Mouse (Mus musculus): Measurements from ENCODE around the gene Mapk1ip1l. TPM values are rescaled to one million over a fixed set of nuclear protein-coding genes. Genes with fewer than 3 reads are reported as not detected.

Mapk1ip1l gene
- polyA plus RNA-seq, 1 experiment from 2014 or later, result 30.8 TPM

DNA sequence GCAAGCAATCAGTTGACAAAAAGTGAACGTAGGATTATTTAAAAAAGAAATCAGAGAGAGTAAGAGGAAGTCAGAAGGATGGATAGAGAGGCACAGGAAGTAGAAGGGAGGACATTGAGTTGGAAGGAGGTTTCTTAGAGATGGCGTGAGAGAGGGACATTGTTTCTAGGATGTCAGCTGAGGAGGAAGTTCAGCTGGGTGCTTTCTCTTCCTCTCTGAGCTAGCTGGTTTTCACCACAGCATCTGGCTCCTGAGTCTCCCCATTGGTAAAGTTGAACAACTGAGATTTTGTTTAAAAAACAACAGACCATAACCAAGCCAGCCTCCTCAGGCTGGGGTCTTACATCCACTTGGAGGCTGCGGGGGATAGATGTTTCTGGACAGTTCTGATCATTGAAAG, 61.5 kb downstream of the Mapk1ip1l start:
- 59% methylated on average over 3 of the region's 3 CpGs for WGBS
- Histone ChIP-seq H3K27me3 (replicated peaks; ENCODE audit: control insufficient read depth, insufficient read depth, low read length) (no peaks in the 10 kb centered on the region), H3K4me2 (replicated peaks; ENCODE audit: low read depth) (no peak overlapping the region), H3K4me3 (ENCODE audit: low read depth, low read length) (no peak overlapping the region), H3K4me1 (replicated peaks; ENCODE audit: control insufficient read depth, insufficient read depth, low read length) (0 out of 2 replicates have a peak, but pooled peaks cover under 1% of the 10 kb centered on the region), H3K9me3 (ENCODE audit: control insufficient read depth) (no peaks in the 10 kb centered on the region), H3K36me3 (ENCODE audit: control insufficient read depth, insufficient read depth) (no peaks in the 10 kb centered on the region), H3K27ac (ENCODE audit: low read depth, low read length) (no peak overlapping the region), H3K9ac (ENCODE audit: low read depth, low read length) (no peak overlapping the region)
- TF ChIP-seq CTCF (IDR thresholded peaks at IDR 0.05; ENCODE audit: low read depth), result no peak
- ATAC-seq, result no peak

- no peak for ATAC-seq
- Histone ChIP-seq H3K4me1 (replicated peaks; ENCODE audit: control insufficient read depth, insufficient read depth, low read length) (no peaks in the 10 kb centered on the region), H3K27me3 (replicated peaks; ENCODE audit: control insufficient read depth, insufficient read depth, low read length) (no peaks in the 10 kb centered on the region), H3K9ac (ENCODE audit: low read depth, low read length) (no peak overlapping the region), H3K4me2 (replicated peaks; ENCODE audit: low read depth) (no peak overlapping the region), H3K4me3 (ENCODE audit: low read depth, low read length) (no peak overlapping the region), H3K27ac (ENCODE audit: low read depth, low read length) (no peak overlapping the region), H3K9me3 (ENCODE audit: control insufficient read depth) (no peaks in the 10 kb centered on the region), H3K36me3 (ENCODE audit: control insufficient read depth, insufficient read depth) (no peaks in the 10 kb centered on the region)
- 79% methylated on average over 2 of the region's 2 CpGs for WGBS
- no peak for TF ChIP-seq CTCF (IDR thresholded peaks at IDR 0.05; ENCODE audit: low read depth)
Observed at GRCm38 (mm10) chr14:47361418-47361817, 63.4 kb downstream of the Mapk1ip1l start.

DNA sequence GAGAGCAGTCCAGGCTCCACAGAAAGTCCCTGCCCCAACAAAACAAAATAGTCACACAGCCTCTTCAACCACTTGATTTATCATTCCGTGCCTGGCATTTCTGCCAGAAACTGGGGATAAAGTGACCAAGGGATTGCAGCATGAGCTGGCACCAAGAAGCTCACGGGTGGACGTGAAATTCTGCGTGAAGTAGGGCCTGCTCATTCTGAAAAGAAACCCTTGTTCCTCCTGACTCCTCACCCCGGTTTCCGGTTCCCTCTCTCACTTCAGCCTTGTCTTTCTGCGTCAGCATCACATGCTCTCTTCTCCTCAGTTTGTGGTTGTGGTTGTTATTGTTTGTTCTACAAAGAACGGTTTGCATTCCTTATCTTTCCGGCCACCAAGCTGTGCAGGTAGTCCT, 63.8 kb downstream of the Mapk1ip1l start:
- H3K4me2 ChIP-seq (replicated peaks; ENCODE audit: low read depth), result no peak overlapping the region
- H3K9ac ChIP-seq (ENCODE audit: low read depth, low read length), result no peak overlapping the region
- H3K4me1 ChIP-seq (replicated peaks; ENCODE audit: control insufficient read depth, insufficient read depth, low read length), result 0 out of 2 replicates have a peak, but pooled peaks cover 2% of the 10 kb centered on the region
- H3K27ac ChIP-seq (ENCODE audit: low read depth, low read length), result no peak overlapping the region
- no peaks in the 10 kb centered on the region for H3K9me3 ChIP-seq (ENCODE audit: control insufficient read depth)
- no peak overlapping the region for H3K4me3 ChIP-seq (ENCODE audit: low read depth, low read length)
- TF ChIP-seq CTCF (IDR thresholded peaks at IDR 0.05; ENCODE audit: low read depth), result no peak
- H3K36me3 ChIP-seq (ENCODE audit: control insufficient read depth, insufficient read depth), result no peaks in the 10 kb centered on the region
- H3K27me3 ChIP-seq (replicated peaks; ENCODE audit: control insufficient read depth, insufficient read depth, low read length), result no peaks in the 10 kb centered on the region
- 78% methylated on average over 9 of the region's 9 CpGs for WGBS
- ATAC-seq, result no peak

DNA sequence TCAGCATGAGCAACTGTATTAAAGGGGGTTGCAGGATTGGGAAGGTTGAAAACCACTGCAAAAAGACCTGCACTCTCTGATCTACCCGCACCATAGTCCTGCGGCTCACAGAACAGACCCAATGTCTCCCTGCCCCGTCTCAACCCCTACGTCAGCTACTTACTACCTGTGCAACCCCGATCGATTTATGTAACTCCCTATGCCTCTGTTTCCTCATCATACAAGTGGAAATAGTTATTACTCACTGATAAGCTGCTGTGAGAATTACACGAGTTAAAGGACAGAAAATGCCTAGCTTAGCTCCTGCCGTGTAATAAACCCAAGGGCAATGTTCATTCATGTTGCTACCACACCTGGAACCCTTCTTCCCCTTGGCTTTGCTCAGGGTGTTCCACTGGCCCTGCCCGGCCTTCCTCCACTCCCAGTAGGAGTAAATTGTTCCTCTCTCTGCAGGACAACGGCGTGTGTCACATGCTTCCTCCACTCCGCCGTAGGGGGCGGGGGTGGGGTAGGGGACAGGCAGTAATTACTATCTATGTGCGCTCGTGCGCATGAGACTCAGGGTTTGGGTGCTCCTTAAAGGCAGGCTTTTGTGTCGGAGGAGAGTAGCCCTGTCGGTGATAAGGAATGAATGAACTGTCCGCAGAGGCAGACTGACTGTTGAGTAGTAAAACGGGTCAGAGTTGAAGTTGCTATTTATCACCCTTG, 66.8 kb downstream of the Mapk1ip1l start:
- WGBS, result 20% methylated on average over 21 of the region's 21 CpGs
- peak overlapping the region; percentile 31; the same call in 1 of the 2 replicates for H3K9ac ChIP-seq (ENCODE audit: low read depth, low read length)

GRCm38 (mm10) chr14:47366881-47367321, 68.8 kb downstream of the Mapk1ip1l start:
- no peak for ATAC-seq
- H3K27ac ChIP-seq (ENCODE audit: low read depth, low read length), result peak overlapping the region; percentile 70
- 25% methylated on average over 7 of the region's 7 CpGs for WGBS

More for the DNA sequence above, 66.8 kb downstream of the Mapk1ip1l start:
- peak overlapping the region; percentile 92 for H3K27ac ChIP-seq (ENCODE audit: low read depth, low read length)
- peak; percentile 95 for ATAC-seq
- H3K36me3 ChIP-seq (ENCODE audit: control insufficient read depth, insufficient read depth), result no peaks in the 10 kb centered on the region
- H3K4me2 ChIP-seq (replicated peaks; ENCODE audit: low read depth), result peak overlapping the region; percentile 57
- no peaks in the 10 kb centered on the region for H3K27me3 ChIP-seq (replicated peaks; ENCODE audit: control insufficient read depth, insufficient read depth, low read length)
- H3K4me1 ChIP-seq (replicated peaks; ENCODE audit: control insufficient read depth, insufficient read depth, low read length), result 0 out of 2 replicates have a peak, but pooled peaks cover 9% of the 10 kb centered on the region
- no peaks in the 10 kb centered on the region for H3K9me3 ChIP-seq (ENCODE audit: control insufficient read depth)
- H3K4me3 ChIP-seq (ENCODE audit: low read depth, low read length), result 0 out of 2 replicates have a peak overlapping the region, but pooled peaks have one; percentile 4
- no peak for TF ChIP-seq CTCF (IDR thresholded peaks at IDR 0.05; ENCODE audit: low read depth)

DNA sequence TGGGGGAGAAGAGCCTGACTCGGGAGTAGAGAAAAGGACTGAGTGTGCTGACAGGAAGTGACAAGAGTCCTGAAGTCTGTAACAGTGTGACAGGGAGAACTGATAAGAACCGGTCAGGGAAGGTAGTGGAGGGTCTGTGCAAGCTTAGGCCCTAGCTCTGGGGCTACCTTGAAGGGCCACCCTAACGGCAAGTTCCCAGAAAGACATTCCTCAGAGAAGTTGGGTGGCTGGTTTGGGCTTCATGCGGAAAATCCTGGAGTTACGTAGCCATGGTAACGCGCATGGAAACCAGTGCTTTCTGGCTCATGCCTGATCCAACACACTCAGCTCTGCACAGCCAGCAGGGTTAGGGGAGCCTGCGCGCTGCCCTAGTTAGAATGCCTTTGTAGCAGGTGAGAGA, 69.4 kb downstream of the Mapk1ip1l start, which contains the start of gene Lgals3:
Lgals3 (plus strand) TSS at position 291 of the 400 bp plus-strand sequence.
- no peak within 1 kb of the TSS for H3K9ac ChIP-seq (ENCODE audit: low read depth, low read length)
- H3K27me3 ChIP-seq (replicated peaks; ENCODE audit: control insufficient read depth, insufficient read depth, low read length), result no peaks in the 10 kb centered on the region
- TF ChIP-seq CTCF (IDR thresholded peaks at IDR 0.05; ENCODE audit: low read depth), result no peak
- H3K36me3 ChIP-seq (ENCODE audit: control insufficient read depth, insufficient read depth), result no peaks in the 10 kb centered on the region
- no peaks in the 10 kb centered on the region for H3K9me3 ChIP-seq (ENCODE audit: control insufficient read depth)
- peak within 1 kb of the TSS; percentile 70 for H3K27ac ChIP-seq (ENCODE audit: low read depth, low read length)
- ATAC-seq, result no peak
- H3K4me2 ChIP-seq (replicated peaks; ENCODE audit: low read depth), result peak within 1 kb of the TSS; percentile 17; the same call in 1 of the 2 replicates
- WGBS, result 32% methylated on average over 9 of the region's 9 CpGs
- peaks cover 13% of the 10 kb centered on the region; the same call in 1 of the 2 replicates for H3K4me1 ChIP-seq (replicated peaks; ENCODE audit: control insufficient read depth, insufficient read depth, low read length)
- no peak within 1 kb of the TSS for H3K4me3 ChIP-seq (ENCODE audit: low read depth, low read length)

More at GRCm38 (mm10) chr14:47366881-47367321, 68.8 kb downstream of the Mapk1ip1l start:
- no peak for TF ChIP-seq CTCF (IDR thresholded peaks at IDR 0.05; ENCODE audit: low read depth)
- H3K36me3 ChIP-seq (ENCODE audit: control insufficient read depth, insufficient read depth), result no peaks in the 10 kb centered on the region
- H3K27me3 ChIP-seq (replicated peaks; ENCODE audit: control insufficient read depth, insufficient read depth, low read length), result no peaks in the 10 kb centered on the region
- no peak overlapping the region for H3K4me3 ChIP-seq (ENCODE audit: low read depth, low read length)
- H3K4me2 ChIP-seq (replicated peaks; ENCODE audit: low read depth), result 0 out of 2 replicates have a peak overlapping the region, but pooled peaks have one; percentile 6
- H3K4me1 ChIP-seq (replicated peaks; ENCODE audit: control insufficient read depth, insufficient read depth, low read length), result peaks cover 13% of the 10 kb centered on the region; the same call in 1 of the 2 replicates
- no peak overlapping the region for H3K9ac ChIP-seq (ENCODE audit: low read depth, low read length)
- H3K9me3 ChIP-seq (ENCODE audit: control insufficient read depth), result no peaks in the 10 kb centered on the region
